Mouse (Mus musculus) liver, adult 2 months (tissue): Measurements from ENCODE around the gene Gm49325. TPM values are rescaled to one million over a fixed set of nuclear protein-coding genes. Genes with fewer than 3 reads are reported as not detected.

Experiments
- DNase-seq: peaks from one replicate; pipeline ENCODE4 v3.0.0-alpha.2; 2011; ENCODE audit warnings: low read depth, low spot score; ENCODE audit errors: extremely low read depth
- H3K27ac ChIP-seq: fragments of 200-500 bp; replicated peaks from 2 replicates; pipeline ENCODE4 v1.5.1; 2012; ENCODE audit warnings: low read depth, mild to moderate bottlenecking, control low read depth, inconsistent platforms, low read length; ENCODE audit not compliant: insufficient read depth
- H3K27me3 ChIP-seq: fragments of 200-500 bp; 2 replicates; pipeline ENCODE4 v1.6.1; 2012; ENCODE audit warnings: mild to moderate bottlenecking, moderate library complexity, low read length, inconsistent platforms; ENCODE audit not compliant: control insufficient read depth, insufficient read depth
- H3K36me3 ChIP-seq: fragments of 200-500 bp; 2 replicates; pipeline ENCODE4 v1.6.1; 2012; ENCODE audit warnings: low read length, inconsistent platforms; ENCODE audit not compliant: control insufficient read depth, insufficient read depth
- H3K4me1 ChIP-seq: fragments of 200-500 bp; 2 replicates; pipeline ENCODE4 v1.6.1; 2011; ENCODE audit warnings: low read length; ENCODE audit not compliant: control insufficient read depth, insufficient read depth
- H3K4me3 ChIP-seq: fragments of 200-500 bp; 2 replicates; pipeline ENCODE4 v1.5.1; 2011; ENCODE audit warnings: low read depth, mild to moderate bottlenecking, control low read depth, low read length, moderate library complexity; ENCODE audit not compliant: insufficient read depth
- H3K79me2 ChIP-seq: fragments of 200-500 bp; 2 replicates; pipeline ENCODE4 v1.6.1; 2012; ENCODE audit warnings: inconsistent platforms, mild to moderate bottlenecking, low read length, moderate library complexity; ENCODE audit not compliant: control insufficient read depth, insufficient read depth
- H3K9ac ChIP-seq: fragments of 200-500 bp; 2 replicates; pipeline ENCODE4 v1.6.1; 2012; ENCODE audit warnings: low read depth, mild to moderate bottlenecking, control low read depth, inconsistent platforms, low read length
- CTCF ChIP-seq: fragments of 200-500 bp; IDR thresholded peaks from 2 replicates; pipeline ENCODE4 v1.5.1; 2011; ENCODE audit warnings: low read depth, low read length, control low read depth
- POLR2A ChIP-seq: fragments of 200-500 bp; IDR thresholded peaks from 2 replicates; pipeline ENCODE4 v1.6.1; 2011; ENCODE audit warnings: low read length, control low read depth; ENCODE audit not compliant: insufficient read depth; ENCODE audit errors: extremely low read depth
- WGBS: fragments of 180-500 bp; shearing (Covaris S2); methylation state at CpG from one replicate; pipeline ENCODE4 v1.1.7; 2018; 5-methylcytosine and 5-hydroxymethylcytosine counted together
- polyA plus RNA-seq: library from polyadenylated mRNA; depleted of rRNA; stranded (reverse); fragments of >200 nt; gene quantifications from 2 replicates; pipeline ENCODE4 v1.2.3, GENCODE M21; 2012
- total RNA-seq: library from RNA; depleted of rRNA; stranded (reverse); fragments of >200 nt; gene quantifications from 2 replicates; pipeline ENCODE4 v1.2.3, GENCODE M21; 2014

Gene Gm49325
- total and polyA plus RNA-seq, 2 experiments, result not detected

DNA sequence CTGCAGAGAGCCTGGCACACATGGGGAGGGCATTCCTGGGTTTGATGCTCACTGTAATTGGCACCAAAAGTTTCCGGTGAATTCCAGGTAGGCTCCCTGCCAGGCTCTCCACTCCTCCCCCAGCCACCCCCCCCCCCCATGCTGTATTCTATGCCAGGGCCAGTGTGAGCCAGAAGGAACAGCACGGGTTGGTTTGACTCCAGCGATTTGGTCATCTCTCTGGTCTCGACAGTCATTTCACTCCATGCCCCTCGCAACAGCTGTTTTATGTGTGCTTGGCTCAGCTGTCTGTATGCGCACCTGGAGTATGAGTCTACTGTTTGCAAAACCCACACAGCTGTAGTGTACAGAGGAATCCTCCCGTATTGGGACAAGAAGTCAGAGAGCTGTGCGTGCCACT, 60.3 kb downstream of the Gm49325 start:
- TF ChIP-seq POLR2A (no peak), CTCF (no peak)
- Histone ChIP-seq H3K4me3 (no peak overlapping the region), H3K4me1 (no peaks in the 10 kb centered on the region), H3K9ac (no peak overlapping the region), H3K36me3 (no peaks in the 10 kb centered on the region), H3K27ac (no peak overlapping the region), H3K27me3 (no peaks in the 10 kb centered on the region), H3K79me2 (no peaks in the 10 kb centered on the region)
- 63% methylated on average over 8 of the region's 8 CpGs for WGBS
- no peak for DNase-seq

DNA sequence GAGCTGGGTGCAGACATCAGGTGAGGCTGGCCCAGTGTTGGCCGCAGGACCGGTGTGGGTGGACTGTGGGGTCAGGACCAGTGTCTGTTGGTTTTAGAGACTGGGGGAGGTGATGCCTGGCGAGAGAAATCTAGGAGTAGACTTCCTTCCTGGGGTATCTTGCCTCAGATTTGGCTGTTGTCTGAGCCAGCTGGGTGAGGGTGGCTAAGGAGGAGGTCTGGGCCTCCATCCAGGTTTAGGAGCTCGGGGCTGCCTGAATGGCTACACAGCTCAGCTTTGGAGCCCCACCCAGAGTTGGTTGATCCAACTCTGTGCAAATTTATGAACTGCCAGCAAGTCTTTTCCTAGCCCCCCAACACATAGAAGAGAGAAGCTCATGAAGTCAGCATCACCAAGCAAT, 61.4 kb downstream of the Gm49325 start:
- Histone ChIP-seq H3K4me1 (no peaks in the 10 kb centered on the region), H3K4me3 (no peak overlapping the region), H3K9ac (no peak overlapping the region), H3K27me3 (no peaks in the 10 kb centered on the region), H3K36me3 (no peaks in the 10 kb centered on the region), H3K79me2 (no peaks in the 10 kb centered on the region), H3K27ac (no peak overlapping the region)
- TF ChIP-seq POLR2A, result no peak
- TF ChIP-seq CTCF, result no peak
- DNase-seq, result no peak
- WGBS, result 69% methylated on average over 4 of the region's 4 CpGs

DNA sequence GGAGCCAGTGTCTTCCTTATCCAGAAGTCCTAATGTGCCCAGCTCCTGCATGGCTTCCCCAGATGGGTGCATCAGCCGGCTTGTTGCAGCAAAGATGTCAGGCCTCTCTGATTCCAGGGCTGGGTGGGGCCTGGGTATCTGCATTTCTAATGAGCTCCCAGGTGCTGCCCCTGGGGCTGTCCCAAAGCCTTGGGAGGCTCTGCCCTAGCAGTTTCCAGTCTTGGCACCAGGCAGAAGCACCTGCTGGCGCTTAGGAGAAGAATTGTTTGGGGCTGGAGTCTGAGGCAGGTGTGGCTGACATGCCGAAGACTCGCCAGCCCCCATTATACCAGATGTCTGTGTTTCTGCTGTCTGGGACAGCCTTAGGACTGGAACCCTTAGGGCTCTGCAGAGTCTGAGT, 64.7 kb downstream of the Gm49325 start:
- WGBS, result 83% methylated on average over 4 of the region's 4 CpGs
- DNase-seq, result no peak

DNA sequence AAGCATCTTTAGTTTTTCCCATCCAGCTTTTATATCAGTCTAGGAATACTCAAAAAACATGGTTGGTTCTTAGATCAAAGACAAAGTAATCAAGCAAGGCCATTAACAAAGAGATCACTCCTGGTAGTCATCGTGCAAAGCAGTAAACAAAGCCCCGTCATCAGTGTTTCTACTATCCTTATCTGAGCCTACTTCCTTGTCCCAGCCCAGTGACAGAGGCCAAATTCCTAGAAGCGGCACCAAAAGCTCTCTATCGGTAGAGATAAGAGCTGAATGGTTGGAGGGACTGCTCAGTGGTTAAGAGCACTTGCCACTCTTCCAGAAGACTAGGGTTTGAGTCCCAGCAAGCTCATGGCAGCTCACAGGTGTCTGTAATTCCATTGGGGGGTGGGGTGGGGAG, 65.5 kb downstream of the Gm49325 start:
- TF ChIP-seq CTCF (no peak), POLR2A (no peak)
- 30% methylated on average over 4 of the region's 4 CpGs for WGBS
- H3K36me3 ChIP-seq, result no peaks in the 10 kb centered on the region
- no peak overlapping the region for H3K4me3 ChIP-seq
- H3K27me3 ChIP-seq, result no peaks in the 10 kb centered on the region
- DNase-seq, result no peak
- H3K9ac ChIP-seq, result no peak overlapping the region
- H3K4me1 ChIP-seq, result no peaks in the 10 kb centered on the region
- H3K79me2 ChIP-seq, result no peaks in the 10 kb centered on the region
- H3K27ac ChIP-seq, result no peak overlapping the region

More for the DNA sequence above, 64.7 kb downstream of the Gm49325 start:
- Histone ChIP-seq H3K4me1 (no peaks in the 10 kb centered on the region), H3K36me3 (no peaks in the 10 kb centered on the region), H3K4me3 (no peak overlapping the region), H3K27me3 (no peaks in the 10 kb centered on the region), H3K79me2 (no peaks in the 10 kb centered on the region), H3K27ac (no peak overlapping the region), H3K9ac (no peak overlapping the region)
- no peak for TF ChIP-seq CTCF
- no peak for TF ChIP-seq POLR2A

DNA sequence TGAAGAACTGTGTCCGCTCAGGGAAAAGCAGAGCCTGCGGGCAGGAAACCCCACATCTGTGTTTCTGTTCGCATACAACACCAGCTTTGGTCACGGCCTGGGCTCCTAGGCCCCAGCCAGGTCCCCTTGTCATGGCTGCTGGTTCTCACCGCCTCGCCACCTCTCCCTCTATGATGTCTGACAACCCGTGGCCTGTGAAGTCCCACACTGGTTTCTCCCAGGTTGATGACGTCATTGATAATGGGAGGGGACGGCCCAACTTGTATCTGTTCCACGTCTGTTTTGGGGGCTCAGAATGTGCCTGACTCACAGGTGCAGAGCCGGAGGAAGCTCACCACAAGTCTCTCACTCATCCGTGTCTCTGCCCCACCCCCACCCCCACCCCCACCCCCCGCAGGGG, 67.8 kb downstream of the Gm49325 start:
- no peak for DNase-seq
- Histone ChIP-seq H3K9ac (no peak overlapping the region), H3K4me3 (no peak overlapping the region), H3K4me1 (no peaks in the 10 kb centered on the region), H3K79me2 (no peaks in the 10 kb centered on the region), H3K36me3 (no peaks in the 10 kb centered on the region), H3K27ac (no peak overlapping the region), H3K27me3 (0 out of 2 replicates have a peak, but pooled peaks cover 4% of the 10 kb centered on the region)
- TF ChIP-seq CTCF (no peak), POLR2A (no peak)
- 68% methylated on average over 13 of the region's 13 CpGs for WGBS

DNA sequence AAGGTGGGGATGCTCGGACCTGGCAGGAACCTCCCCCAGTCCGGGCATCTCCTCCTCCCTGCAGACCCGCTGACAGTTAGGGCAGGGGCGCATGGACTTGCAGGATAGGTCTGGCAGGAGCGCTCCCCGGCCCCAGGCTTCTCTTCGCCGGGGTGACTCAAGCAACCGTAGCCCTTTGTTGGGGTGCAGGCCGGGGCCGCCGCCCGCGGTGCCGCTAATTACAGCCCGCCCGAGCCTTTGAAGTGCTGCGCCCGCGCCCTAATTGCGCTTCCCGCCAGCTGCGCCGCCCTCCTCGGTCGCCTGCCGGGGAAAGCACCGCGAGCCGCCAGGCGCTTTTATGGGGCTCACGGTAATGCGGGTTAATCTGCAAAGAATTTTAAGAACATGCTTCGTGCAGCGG, 71.6 kb downstream of the Gm49325 start:
- TF ChIP-seq CTCF (no peak), POLR2A (no peak)
- 3% methylated on average over 35 of the region's 35 CpGs for WGBS
- Histone ChIP-seq H3K27me3 (0 out of 2 replicates have a peak, but pooled peaks cover 4% of the 10 kb centered on the region), H3K4me1 (no peaks in the 10 kb centered on the region), H3K79me2 (no peaks in the 10 kb centered on the region), H3K9ac (no peak overlapping the region), H3K27ac (no peak overlapping the region), H3K4me3 (no peak overlapping the region), H3K36me3 (no peaks in the 10 kb centered on the region)
- no peak for DNase-seq
